Mouse (Mus musculus) kidney, postnatal 25 days (tissue): ENCODE measurements around the gene Skap1.

ENCODE experiments used
- DNase-seq, 2 experiments: peaks; one replicate each; pipeline ENCODE4 v3.0.0; 2021; ENCODE audit warnings: mixed read lengths in 2 of 2

The Skap1 gene

GRCm38 (mm10) chr11:96466382-96466781 lies 2.0 kb downstream of the Skap1 start:
- DNase-seq, result no peak

- DNase-seq, result no peak
These were observed 2.6 kb downstream of the Skap1 start for GRCm38 (mm10) chr11:96466987-96467386.

GRCm38 (mm10) chr11:96468048-96468745 lies 3.8 kb downstream of the Skap1 start:
- DNase-seq, result no peak

- no peak for DNase-seq
These were observed 18.3 kb downstream of the Skap1 start for GRCm38 (mm10) chr11:96482711-96483110.

GRCm38 (mm10) chr11:96483179-96483578 lies 18.8 kb downstream of the Skap1 start:
- no peak for DNase-seq

- no peak for DNase-seq
These were observed 34.1 kb downstream of the Skap1 start for GRCm38 (mm10) chr11:96498481-96498880.

- DNase-seq, result no peak
These were observed 36.6 kb downstream of the Skap1 start for GRCm38 (mm10) chr11:96501042-96501441.

GRCm38 (mm10) chr11:96502948-96503347 lies 38.6 kb downstream of the Skap1 start:
- DNase-seq, result no peak

GRCm38 (mm10) chr11:96504509-96505119 lies 40.2 kb downstream of the Skap1 start:
- DNase-seq, result no peak

DNA sequence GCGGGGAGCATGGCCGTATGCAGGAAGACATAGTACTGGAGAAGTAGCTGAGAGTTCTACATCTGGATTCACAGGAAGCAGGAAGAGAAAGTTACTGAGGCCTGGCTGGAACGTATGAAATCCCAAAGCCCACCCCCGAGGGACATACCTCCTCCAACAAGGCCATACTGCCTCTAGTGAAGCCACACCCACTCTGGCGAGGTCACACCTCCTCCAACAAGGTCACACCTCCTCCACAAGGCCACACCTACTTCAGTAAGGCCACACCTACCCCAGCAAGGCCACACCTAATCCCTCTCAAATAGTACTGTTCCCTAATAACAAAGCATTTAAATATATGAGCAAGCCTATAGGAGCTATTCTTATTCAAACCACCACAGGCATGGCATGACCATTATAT lies 41.4 kb downstream of the Skap1 start:
- DNase-seq, result no peak

DNA sequence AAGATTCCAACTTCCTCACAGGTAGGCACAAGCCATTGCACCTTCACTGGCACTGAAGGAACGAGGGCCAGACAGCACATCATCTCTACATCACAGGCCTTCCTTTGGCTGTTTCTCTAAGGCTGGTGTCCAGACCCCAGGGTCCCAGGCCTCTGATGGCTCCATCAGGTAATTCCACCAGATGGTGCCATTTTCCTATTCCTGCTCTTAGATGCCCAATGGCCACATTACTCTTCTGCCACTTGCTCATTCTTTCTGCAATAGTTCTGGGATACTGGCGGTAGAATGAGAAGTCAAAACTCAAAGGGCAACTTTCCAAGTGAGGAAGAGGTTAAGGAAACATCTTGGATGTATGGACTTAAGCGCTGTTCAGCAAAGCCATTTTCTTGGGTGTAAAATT lies 50.8 kb downstream of the Skap1 start:
- DNase-seq, result no peak

DNA sequence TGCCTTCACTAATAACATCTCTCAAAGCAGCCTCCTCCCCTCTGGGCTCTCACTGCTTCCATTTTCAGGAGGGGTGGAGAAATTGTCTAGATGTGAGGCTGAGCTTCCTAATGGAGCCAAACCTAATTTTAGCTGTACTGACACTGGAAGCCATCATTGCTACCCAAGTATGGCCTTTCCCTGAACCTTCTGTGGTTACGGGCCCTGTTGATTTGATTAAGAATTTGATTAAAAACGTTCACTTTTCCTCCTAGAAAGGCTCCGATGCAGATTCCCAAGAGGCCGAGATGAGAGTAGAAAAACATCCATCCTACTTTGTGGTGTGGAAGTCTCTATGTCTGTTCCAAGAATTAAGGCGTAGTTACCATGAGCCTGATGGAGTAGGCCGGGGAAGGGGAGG lies 60.1 kb downstream of the Skap1 start:
- DNase-seq, result no peak

GRCm38 (mm10) chr11:96526137-96526621 lies 61.8 kb downstream of the Skap1 start:
- no peak for DNase-seq

DNA sequence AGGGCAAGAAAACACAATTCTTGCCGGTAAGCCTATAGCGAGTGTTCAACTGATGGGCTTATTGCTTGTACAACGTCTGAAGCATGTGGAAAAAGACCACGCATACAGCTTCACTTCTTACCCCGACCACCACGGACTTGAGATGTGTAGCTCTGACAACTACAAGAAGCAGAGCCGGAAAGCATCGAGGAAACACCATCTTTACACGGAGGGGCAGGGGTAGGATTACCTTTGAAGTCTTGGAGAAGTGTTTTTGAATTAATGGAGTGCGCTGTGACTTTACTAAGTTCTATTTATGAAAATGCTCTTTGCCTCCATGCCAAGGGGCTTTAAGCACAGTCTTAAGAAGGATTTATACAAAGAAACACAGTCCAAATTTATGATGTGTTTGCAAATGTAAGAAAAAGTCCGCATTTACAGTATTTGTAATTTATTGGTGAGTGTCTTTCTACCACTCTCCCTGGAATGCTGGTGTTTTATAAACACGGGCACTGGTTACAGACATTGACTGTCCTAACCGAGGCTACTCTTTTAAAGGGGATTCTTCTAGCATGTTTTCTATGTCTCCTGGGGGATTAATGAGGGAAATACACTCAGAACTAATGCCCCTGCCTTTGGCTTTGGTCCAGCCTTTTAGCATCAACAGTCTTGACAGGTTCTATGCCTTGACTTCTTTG lies 67.5 kb downstream of the Skap1 start:
- no peak for DNase-seq

- DNase-seq, result no peak
These were observed 70.1 kb downstream of the Skap1 start for GRCm38 (mm10) chr11:96534531-96534930.

- DNase-seq, result peak in 1 of 2 experiments; percentile 56
These were observed 71.8 kb downstream of the Skap1 start for GRCm38 (mm10) chr11:96536146-96536545.

- peak; percentile 45 to 70 for DNase-seq
These were observed 77.6 kb downstream of the Skap1 start for GRCm38 (mm10) chr11:96542003-96542402.

DNA sequence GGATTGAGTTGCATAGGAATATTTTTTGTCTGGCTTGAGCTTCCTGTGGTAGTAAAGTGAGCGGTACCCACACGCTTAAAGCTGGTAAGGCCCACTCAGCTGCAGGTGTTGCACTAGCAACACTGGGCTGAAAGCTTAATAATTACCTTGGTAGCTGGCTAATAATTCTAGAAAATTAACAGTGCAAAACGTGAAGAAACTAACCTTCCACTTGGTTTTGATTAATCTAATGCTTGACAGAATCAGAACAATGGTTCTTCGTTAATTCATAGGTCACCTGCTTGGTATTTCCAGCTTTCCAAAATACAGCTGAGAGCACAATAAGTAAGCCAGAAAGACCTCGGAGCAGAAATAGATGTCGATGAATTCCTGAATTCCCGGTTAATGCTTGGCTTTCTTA lies 78.2 kb downstream of the Skap1 start:
- DNase-seq, result peak in 1 of 2 experiments; percentile 67

DNA sequence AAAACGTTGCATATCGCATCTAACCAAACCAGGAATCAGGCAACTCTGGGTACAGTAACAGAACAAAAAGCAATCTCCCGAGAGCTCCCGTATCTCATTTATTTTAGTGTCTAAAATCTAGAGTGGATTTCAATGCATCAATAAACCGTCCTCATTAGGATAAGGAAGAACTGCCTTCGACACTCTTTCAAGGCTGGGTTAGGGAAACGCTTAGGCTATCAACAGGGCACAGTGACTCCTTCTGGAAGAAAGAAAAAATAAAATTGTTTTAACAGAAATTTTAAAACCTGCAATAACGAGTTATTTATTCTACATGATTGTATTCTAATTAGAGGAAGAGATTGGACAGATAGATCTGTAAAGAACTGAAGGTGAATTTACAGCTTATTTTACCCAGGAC lies 82.0 kb downstream of the Skap1 start:
- no peak for DNase-seq

- no peak for DNase-seq
These were observed 86.7 kb downstream of the Skap1 start for GRCm38 (mm10) chr11:96550960-96551703.

GRCm38 (mm10) chr11:96553091-96553490 lies 88.7 kb downstream of the Skap1 start:
- DNase-seq, result peak in 1 of 2 experiments; percentile 65

GRCm38 (mm10) chr11:96560229-96560628 lies 95.8 kb downstream of the Skap1 start:
- no peak for DNase-seq

DNA sequence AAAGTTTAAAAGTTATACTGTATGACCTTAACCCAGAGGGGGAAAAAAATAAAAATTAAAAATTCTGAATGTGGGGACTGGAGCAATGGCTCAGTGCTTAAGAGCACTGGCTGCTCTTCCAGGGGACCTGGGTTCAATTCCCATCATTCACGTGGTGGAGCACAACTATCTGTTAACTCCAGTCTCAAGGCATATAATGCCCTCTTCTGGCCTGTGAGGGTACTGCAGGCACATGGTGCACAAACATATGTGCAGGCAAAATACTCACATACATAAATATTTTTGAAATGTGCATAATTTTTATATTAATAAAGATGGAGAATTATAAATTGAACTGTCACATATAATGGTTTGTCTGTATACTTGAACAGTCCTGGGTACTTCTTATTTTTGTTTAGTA lies 99.7 kb downstream of the Skap1 start:
- no peak for DNase-seq
